Mouse (Mus musculus): ENCODE data around the gene Cpt1a. TPM values are rescaled to one million over a fixed set of nuclear protein-coding genes. Genes with fewer than 3 reads are reported as not detected.
A peak's percentile ranks its signal among the peaks of the same experiment; 100 is the strongest.

Gene Cpt1a
- total RNA-seq, 2 experiments from 2014 or later = 11.7 to 19.0 TPM

DNA sequence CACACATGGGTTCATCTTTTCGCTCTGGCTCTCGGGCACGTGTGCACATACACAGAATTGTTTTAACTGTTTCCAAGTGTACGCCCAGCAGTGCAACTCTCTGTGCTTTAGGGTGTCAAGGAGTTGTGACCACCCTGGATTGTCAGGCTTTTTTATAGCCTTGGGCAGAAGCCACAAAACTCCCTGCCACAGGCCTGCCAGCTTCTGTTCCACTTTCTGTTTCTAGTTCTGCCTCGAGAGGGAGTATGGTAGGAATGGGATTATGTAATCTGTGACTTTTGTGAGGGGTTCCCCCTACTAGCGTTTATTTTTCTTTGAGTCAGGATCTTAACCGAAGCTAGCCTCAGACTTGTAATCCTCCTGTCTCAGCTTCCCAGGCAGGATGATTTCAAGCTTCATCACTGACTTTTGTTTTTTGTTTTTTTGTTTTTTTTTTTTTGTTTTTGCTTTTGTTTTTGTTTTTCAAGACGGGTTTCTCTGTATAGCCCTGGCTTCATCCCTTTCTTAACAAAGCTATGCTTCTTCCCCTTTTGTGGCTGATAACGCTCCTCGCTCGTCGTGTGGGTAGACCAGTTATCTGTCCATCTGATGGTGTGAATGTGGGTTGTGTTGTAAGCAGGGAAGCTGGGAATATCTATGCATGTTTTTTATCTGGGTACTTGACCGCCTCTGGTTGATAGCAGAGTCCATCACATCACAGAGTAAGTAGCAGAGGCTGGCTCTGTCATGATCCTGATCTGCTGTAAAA, 37.9 kb downstream of the Cpt1a start:
- DNase-seq = no peak
- intact Hi-C loops (cut with DNase I) = no loop called here

DNA sequence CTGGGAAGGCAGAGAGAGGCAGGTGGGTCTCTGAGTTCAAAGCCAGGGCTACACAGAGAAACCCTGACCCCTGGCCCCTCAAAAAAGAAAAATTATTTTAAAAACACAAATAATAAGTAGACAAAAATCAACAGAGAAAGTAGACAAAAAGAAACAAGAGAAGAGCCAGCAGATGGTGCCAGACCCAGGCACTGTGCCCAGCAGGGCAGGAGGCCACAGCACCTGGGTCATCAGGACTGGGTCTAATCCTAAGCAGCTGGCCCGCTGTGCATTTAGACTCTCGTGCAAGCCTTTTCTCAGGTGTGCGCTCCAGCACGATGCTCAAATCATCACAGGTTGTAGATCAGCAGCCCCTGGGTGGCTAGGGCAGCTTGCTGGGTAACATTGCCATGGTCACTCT, 41.4 kb downstream of the Cpt1a start:
- DNase-seq = no peak
- intact Hi-C loops (cut with DNase I) = no loop called here

DNA sequence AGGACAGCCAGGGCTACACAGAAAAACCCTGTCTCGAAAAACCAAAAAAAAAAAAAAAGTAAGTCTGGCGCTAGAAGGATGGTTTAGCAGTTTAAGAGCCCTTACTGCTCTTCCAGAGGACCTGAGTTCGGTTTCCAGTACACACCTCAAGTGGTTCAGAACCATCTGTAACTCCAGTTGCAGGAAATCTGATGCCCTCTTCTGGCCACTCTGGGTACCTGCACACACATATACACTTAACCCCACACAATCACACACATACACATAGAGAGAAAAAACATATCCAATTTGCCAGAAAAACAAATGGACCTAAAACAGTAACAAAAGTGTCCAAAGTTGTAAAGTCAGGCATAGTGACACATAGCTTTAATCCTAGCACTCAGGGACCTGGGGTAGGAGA, 43.0 kb downstream of the Cpt1a start:
- intact Hi-C loops (cut with DNase I) = no loop called here

DNA sequence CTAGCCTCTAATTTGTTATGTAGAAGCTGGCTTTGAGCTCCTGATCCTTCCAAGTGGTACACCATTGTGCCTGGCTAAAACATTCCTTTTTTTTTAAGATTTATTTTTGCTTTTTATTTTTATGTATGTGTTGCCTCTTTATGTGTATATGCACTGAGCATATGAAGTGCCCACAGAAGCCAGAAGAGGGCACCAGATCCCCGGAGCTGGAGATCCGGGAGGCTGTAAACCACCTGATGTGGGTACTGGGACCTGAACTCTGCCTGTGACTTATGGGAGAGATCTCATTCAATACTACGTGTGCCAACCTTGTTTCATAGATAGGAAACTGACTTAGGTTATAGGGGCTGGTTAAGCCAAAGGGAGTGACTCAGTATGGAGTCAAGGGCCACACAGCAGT, 46.1 kb downstream of the Cpt1a start:
- intact Hi-C loops (cut with DNase I) = no loop called here

More for the DNA sequence above, 43.0 kb downstream of the Cpt1a start:
- DNase-seq = no peak

DNA sequence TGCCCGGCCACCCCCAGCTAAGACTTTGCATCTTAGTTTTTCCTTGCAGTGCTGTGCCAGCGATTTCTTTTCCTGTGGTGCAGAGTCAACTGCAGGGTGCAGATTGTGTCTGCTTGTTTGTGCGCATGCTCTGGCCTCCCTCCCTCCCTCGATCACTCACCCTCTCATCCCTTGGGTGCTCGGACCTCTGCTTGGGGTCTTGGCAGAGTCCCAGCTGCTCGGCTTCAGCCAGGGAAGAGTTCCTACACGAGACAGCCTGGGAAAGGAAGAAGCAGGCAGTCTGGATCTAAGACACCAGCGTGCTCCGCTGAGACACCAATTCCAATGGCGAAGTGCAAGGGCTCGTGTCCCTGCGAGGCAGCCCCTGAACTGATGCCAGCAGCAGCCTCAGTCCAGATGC, 51.2 kb downstream of the Cpt1a start:
- peak in 1 of 2 experiments; percentile 15 for DNase-seq
- intact Hi-C loops (cut with DNase I) = no loop called here

More for the DNA sequence above, 46.1 kb downstream of the Cpt1a start:
- no peak for DNase-seq

DNA sequence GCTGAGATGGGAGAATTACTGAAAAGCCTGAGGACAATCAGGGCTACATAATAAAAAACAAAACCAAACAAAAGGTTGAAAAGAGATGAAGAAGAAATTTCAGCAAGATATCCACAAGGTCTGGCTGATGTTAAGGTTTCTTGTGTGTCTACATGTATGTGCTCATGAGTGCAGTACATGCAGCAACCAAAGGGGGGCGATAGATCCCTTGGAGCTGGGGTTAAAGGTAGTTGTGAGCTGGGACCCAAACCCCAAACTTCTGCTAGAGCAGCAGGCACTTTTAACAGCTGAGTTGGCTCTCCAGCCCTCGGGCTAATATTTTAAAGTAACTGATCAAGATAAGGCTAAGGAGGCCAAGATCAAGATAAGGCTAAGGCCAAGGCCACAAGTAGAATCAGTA, 51.9 kb downstream of the Cpt1a start:
- DNase-seq = no peak
- intact Hi-C loops (cut with DNase I) = no loop called here

DNA sequence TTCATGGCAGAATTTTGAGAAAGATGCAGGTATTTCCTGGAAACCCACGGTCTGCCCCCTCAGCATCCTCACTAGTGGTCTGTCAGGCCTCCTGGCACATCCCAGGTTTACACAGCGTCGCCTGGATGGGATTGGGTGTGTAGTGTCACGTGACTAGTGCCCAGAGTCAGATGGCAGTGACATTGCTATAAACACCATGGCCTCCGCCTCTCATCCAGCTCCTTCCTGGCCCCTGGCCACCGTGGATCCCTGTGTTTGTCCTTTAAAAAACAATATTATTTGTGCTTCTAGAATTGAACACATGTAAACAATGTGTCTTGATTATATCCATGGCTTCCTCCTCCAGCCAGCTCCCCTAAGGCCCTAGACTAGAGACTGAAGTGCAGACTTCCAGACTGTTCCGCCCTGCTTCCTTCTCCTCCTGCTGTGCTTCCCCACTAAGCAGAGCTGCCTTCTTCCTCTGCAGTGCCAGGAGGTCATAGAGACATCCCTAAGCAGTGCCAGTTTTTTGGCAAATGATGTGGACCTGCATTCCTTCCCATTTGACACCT, 53.9 kb downstream of the Cpt1a start:
- intact Hi-C loops (cut with DNase I) = no loop called here

DNA sequence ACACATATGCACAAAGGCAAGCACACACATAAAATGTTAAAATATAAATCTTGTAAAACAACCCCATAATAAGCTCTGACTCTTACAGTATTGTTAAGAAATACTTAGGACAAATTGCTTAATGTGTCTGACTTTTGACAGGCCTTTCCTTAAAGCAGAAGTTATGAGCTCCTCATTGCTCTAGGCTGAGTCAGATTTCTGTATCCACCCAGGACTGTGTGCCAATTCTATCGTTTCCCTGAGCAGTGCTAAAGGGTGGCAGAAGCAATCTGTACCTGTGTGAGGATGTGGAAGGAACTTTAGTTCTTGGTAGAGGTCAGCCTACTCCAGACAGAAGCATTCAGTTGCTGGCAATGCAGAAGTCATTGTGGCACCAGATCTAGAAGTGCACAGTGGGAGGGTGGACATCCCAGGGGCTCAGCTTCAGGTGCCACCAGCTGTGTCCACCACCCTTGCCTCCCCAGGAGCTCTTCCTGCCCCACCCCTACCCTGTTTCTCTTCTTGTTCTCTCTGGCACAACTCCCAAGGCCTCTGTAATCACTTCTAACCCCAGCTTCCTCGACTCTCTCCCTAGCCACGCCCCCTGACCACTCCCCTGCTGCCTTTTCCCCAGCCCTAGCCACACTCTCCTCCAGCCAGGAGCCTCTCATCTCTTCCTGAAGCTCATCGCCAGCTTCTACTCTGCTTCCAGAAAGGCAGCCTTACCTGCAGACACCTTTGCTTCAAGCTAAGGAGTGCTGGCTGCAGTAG, 55.0 kb downstream of the Cpt1a start:
- no peak for DNase-seq
- intact Hi-C loops (cut with DNase I) = no loop called here

More for the DNA sequence above, 53.9 kb downstream of the Cpt1a start:
- DNase-seq = no peak

DNA sequence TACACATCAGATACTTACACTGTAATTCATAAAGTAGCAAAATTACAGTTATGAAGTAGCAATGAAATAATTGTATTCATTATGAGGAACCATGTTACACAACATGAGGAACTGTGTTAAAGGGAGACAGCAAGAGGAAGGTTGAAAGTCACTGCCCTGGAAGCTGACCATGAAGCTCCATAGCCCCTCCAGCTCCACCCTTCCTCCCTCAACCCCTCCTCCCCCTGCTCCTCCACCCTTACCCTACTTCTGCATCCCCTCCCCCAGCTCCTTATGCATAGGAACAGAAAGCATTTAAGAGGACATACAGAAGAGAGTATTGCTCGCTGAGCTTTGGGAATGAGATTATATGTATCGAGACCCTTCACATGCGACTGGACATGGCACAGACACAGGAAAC, 56.5 kb downstream of the Cpt1a start:
- intact Hi-C loops (cut with DNase I) = no loop called here
- no peak for DNase-seq

DNA sequence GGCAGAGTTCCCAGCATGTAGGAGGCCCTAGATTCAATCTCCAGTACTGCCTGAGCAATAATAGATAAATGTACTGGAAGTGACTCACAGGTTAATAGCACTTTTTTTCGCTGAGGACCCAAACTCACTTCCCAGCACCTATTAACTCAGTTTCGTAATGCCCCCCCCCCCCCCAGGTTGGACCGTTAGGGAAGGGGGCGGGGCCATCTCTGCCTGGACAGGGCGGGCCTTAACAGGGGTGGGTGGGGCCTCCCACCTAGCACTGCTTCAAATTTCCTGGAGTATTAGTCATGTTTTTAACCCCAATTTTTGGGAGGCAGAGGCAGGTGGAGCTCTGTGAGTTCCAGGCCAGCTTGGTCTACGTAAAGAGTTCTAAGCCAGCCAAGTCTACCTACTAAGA, 65.9 kb downstream of the Cpt1a start:
- no peak for DNase-seq
- intact Hi-C loops (cut with DNase I) = loop anchor here (2.0 to 5.0 kb wide), 2 partner anchors 49 to 63 kb away; no protein-coding TSS in a partner anchor

DNA sequence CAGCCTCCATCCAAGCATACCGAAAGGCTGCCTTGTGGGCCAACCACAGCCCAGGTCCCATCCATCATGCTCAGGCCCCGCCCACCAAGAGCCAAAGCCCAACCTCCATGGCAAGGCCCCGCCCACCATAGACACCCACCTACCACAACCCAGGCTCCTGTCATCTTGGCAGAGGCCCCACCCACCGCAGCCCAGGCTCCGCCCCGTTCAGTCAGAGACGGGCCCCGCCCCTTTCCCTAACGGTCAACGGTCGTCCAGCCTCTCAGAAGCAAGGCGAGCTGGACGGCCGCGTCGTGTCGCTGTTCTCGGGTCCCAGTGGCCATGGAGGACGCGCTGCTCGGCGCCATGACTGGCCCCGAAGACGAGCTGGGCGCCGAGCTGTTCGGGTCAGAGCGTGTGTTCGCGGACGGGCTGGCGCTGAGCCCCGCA, 66.5 kb downstream of the Cpt1a start, which contains the start of gene Tesmin:
Gene Tesmin, plus strand, starts transcription at position 229 of the 429 bp plus-strand sequence.
- intact Hi-C loops (cut with DNase I) = loop anchor here (2.0 to 5.0 kb wide), 2 partner anchors 49 to 62 kb away; no protein-coding TSS in a partner anchor
- peak; percentile 78 to 79 for DNase-seq

DNA sequence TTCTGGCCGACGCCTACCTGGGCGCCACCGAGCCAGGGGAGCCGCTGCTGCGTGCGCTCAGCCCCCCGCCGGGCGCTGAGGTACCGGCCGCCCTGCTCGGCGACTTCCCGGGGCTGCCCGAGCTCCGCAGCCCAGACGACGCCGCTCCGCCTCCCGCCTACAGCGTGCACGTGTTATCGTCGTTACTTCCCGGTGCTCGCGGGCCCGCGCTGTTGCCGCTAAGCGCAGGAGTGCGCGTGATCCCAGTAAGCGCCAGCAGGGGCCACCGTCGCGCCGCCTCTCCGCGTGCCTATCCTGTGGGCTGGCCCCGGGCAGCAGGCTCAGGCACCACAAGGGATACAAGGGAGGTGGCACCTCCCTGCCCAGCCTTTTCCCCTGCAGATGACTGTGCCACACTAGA, 67.0 kb downstream of the Cpt1a start:
- peak; percentile 83 for DNase-seq
- intact Hi-C loops (cut with DNase I) = loop anchor here (2.0 to 5.0 kb wide), 2 partner anchors 48 to 62 kb away; no protein-coding TSS in a partner anchor

DNA sequence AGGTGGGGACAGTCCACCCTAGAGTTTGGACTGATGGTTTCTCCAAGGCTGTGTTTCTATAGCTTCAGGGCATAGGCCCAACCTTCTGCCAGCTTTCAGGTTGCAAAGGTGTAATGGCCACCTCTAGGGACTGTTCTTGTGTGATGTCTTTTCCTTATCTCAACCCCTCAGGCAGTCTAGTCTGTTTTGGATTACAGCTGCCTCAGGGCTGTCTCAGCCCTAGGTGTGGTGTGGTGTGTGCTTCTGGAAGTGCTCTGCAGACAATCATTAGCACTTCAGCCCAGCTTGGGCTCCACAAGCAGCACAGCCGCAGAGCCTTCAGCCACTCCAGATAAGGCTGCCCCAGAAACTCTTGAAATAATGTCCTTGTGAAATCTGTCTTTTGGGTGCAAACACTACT, 70.2 kb downstream of the Cpt1a start:
- intact Hi-C loops (cut with DNase I) = no loop called here
- DNase-seq = no peak

DNA sequence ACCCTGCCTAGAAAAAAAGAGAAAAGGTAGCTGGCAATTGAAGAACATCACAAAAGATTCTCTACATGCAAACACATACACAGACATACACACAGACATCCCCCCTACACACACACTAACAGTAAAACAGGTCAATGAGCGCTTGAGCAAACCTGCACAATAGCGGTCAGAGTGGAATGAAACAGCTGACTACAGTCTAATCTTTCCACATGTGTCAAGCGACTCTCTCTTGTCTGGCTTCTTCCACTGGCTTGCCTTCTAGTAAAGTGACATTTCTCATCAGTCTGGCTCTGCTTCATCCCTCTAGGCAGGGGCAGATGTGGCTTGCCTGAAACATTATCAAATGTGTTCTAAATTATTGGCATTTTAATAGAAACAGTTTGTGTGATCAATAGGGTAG, 72.1 kb downstream of the Cpt1a start:
- intact Hi-C loops (cut with DNase I) = no loop called here

DNA sequence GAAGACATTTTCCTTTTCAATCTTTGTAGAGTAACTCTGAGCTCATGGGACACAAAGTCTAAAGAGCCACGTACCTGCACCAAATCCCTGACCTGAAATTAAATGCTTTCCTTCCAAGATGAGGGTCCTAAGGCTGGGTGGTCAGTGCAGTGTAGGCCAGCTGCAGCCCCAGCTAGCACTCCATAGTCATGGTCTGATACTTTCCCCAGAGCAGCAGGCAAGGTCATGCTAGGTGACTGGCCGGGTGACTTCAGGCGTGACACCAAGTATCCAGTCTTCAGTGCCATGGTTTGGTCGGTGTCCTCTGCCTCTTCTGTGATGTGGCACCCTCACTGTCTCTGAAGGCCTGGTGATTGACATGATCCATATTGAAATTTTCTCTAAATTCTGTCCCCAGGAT, 77.9 kb downstream of the Cpt1a start:
- intact Hi-C loops (cut with DNase I) = no loop called here
- DNase-seq = no peak

More for the DNA sequence above, 72.1 kb downstream of the Cpt1a start:
- DNase-seq = no peak

DNA sequence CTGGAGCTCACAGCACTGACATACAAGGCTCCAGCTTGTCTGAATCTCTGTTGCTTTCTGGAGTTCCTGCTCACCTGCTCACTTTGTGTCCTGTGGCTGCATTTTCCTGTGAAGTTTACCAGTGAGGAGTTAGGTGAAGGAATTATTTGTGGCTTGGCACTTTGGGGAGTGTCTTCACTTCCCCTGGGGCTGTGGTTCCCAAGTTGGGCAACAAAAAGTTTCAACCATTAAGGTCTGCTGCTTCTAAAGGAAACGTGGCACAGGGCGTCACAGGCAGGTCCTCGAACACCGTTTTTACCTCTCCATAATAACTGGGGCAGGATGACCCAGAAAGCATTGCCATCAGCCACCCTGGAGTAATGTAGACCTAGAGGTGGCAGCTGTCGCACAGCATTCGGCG, 79.4 kb downstream of the Cpt1a start:
- intact Hi-C loops (cut with DNase I) = no loop called here
- DNase-seq = no peak

DNA sequence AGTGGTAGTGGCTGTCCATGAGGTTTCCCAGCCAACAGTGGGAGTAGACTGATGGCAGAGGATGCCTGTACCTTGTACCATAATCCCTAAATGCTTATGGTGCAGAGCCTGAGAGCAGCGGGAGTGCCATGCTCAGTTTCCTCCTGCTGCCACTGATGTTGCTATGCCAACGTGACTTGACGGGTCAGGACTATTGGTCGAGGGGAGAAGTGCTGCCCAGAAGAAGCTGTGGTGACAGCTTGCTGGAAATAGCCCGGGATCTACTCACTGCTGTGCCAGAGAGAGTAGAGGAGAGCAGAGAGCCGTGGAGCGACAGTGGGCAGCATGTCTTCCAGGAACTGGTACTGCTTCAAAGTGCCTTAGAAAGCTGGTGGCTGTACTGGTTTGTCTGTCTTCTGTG, 79.8 kb downstream of the Cpt1a start:
- intact Hi-C loops (cut with DNase I) = no loop called here
- no peak for DNase-seq

DNA sequence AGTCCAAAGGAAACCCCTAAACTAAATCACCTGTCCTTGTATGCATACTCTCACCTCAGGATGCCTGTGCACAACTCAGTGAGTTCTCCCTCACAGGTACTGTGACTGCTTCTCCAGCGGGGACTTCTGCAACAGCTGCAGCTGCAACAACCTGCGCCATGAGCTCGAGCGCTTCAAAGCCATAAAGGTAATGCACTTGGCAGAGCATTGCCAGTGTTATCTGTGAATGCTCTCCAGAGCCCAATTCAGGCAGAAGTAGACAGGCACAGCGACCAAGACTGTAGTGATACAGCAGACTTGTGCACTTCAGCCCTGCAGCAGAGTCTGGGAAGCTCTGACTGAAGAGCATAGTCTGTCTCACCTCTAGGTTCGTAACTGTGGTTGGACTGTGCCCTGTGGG, 80.3 kb downstream of the Cpt1a start:
- intact Hi-C loops (cut with DNase I) = no loop called here
- DNase-seq = no peak

DNA sequence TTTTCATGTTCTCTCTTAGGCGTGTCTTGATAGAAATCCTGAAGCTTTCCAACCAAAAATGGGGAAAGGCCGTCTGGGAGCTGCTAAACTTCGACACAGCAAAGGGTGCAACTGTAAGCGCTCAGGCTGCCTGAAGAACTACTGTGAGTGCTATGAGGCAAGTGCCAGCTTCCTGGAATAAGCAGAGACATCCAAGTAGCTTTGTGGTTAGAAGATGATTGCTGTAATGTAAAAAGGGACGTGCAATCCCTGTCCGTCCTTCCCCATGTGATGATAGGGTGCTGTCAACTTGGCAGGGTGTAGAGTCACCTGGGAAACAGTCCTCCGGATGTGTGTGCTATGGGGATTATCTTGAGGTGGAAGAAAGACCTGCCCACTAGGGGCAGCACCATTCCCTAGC, 81.9 kb downstream of the Cpt1a start:
- no peak for DNase-seq
- intact Hi-C loops (cut with DNase I) = no loop called here

DNA sequence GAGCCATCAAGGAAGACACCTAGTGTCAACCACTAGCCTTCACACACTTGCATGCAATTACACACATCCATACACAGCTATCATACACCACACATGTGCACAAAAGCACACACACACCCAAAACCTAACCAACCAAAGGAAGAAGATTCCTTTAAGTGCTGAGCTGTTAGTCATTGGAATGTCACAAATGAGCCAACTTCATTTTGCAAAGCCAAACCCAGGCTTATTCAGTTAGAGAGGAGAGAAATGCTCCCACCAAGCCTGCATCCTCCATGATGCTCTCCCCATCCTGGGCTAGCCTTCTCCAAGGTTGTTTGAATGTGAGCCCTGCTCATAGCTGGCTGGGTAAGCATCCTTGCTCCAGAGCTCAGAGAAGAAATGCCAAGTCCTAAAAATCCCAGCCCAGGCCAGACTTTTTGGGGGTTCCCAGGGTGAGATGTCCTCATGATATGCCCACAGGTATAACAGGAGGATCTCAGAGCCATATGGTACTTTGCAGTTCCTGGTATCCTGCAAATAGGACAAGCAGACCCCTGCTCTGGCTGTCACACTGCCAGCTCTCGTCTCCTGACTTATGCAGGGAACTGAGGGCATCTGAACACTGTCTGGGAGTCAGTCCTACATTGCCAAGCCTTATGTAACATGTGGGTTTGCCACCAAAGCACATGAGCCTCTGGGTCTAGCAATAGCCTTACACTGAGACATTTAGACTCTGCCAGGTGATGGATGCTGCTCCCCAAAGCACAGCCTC, 83.6 kb downstream of the Cpt1a start:
- intact Hi-C loops (cut with DNase I) = no loop called here
- no peak for DNase-seq

DNA sequence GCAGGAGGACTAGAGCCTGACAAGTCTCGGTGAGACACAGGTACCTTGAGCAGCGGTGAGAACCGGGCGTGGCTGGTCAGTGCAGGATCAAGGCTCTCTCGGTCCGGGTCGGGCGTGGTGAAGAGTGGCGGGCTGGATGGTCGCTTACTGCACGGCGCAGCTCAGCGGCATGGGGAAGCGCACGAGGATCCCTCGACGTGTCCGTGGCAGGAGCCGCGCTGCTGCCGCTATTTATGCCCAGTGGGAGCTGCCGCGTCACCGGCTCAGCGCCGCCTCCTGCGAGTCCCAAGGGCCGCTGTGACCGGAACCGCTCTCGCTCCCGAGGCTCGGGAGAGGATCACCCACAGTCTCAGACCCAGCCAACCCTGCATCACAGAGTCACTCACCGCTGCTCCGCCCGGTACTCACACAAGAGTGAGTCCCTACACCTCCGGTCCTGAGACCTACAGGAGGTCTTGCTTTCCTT, 92.2 kb downstream of the Cpt1a start, which contains the start of gene Gal:
Gene Gal, minus strand, starts transcription at position 277 of the 466 bp plus-strand sequence.
- no peak for DNase-seq
- intact Hi-C loops (cut with DNase I) = no loop called here

All from gastrocnemius, postnatal 36 days (tissue).